Mouse (Mus musculus) adrenal gland, adult 18-20 months (tissue): Measurements from ENCODE around the gene Sec24b. TPM values are rescaled to one million over a fixed set of nuclear protein-coding genes. Genes with fewer than 3 reads are reported as not detected.

Experiments used
- total RNA-seq, 2 experiments: library from RNA; stranded (reverse); gene quantifications; 1 replicate in 1 of 2; 2 replicates in 1 of 2; pipeline ENCODE4 v1.2.3; 2021

Sec24b gene
- total RNA-seq, 2 experiments from 2014 or later = 58.3 to 70.0 TPM

Other genes with a start within 250 kb of the Sec24b start
- gene Rrh, start 239.0 kb downstream of the Sec24b start, total RNA-seq = not detected
- 10 to 100 TPM; 55.6 to 57.8 TPM for gene Gar1, start 230.2 kb downstream of the Sec24b start, total RNA-seq
- gene Cfi, start 225.7 kb downstream of the Sec24b start, total RNA-seq = under 1 TPM in 1 of 2 experiments, not detected in 1; 0.30 TPM
- gene Pla2g12a, start 182.9 kb downstream of the Sec24b start, total RNA-seq = 10 to 100 TPM; 44.9 to 49.5 TPM
- 10 to 100 TPM; 20.2 to 39.4 TPM for gene Casp6, start 160.1 kb downstream of the Sec24b start, total RNA-seq
- gene Mcub, start 91.3 kb downstream of the Sec24b start, total RNA-seq = 10 to 100 TPM in 1 of 2 experiments, 1 to 10 TPM in 1; 7.7 to 13.1 TPM
- 1 to 10 TPM; 1.5 to 5.6 TPM for gene Col25a1, start 69.9 kb upstream of the Sec24b start, total RNA-seq